Mouse (Mus musculus) intestine, postnatal 0 days (tissue): ENCODE measurements around the gene Mgat4e. TPM values are rescaled to one million over a fixed set of nuclear protein-coding genes. Genes with fewer than 3 reads are reported as not detected.

Experiments
- ATAC-seq: fragments of 200-750 bp; cut with Nextera tagmentation; 2 replicates; pipeline ENCODE4 v1.8.0; 2017; ENCODE audit warnings: mild to moderate bottlenecking, moderate TSS enrichment, moderate library complexity
- H3K27ac ChIP-seq: fragments of 300-500 bp; sonication (generic); 2 replicates; pipeline ENCODE4 v1.5.1; 2014; ENCODE audit warnings: mild to moderate bottlenecking, low read depth, low read length, moderate library complexity
- H3K27me3 ChIP-seq: fragments of 300-500 bp; sonication (generic); replicated peaks from 2 replicates; pipeline ENCODE4 v1.6.1; 2014; ENCODE audit warnings: low read length, mixed read lengths; ENCODE audit not compliant: control insufficient read depth, insufficient read depth
- H3K36me3 ChIP-seq: fragments of 300-500 bp; sonication (generic); 2 replicates; pipeline ENCODE4 v1.6.1; 2014; ENCODE audit warnings: mild to moderate bottlenecking, moderate library complexity; ENCODE audit not compliant: control insufficient read depth, insufficient read depth
- H3K4me1 ChIP-seq: fragments of 300-500 bp; sonication (generic); replicated peaks from 2 replicates; pipeline ENCODE4 v1.6.1; 2014; ENCODE audit warnings: antibody characterized with exemption, low read length, mixed read lengths; ENCODE audit not compliant: control insufficient read depth, insufficient read depth
- H3K4me2 ChIP-seq: fragments of 300-500 bp; sonication (generic); replicated peaks from 2 replicates; pipeline ENCODE4 v1.6.1; 2014; ENCODE audit warnings: low read depth, mild to moderate bottlenecking, moderate library complexity
- H3K4me3 ChIP-seq: fragments of 300-500 bp; sonication (generic); 2 replicates; pipeline ENCODE4 v1.5.1; 2014; ENCODE audit warnings: low read depth, low read length
- H3K9ac ChIP-seq: fragments of 300-500 bp; sonication (generic); 2 replicates; pipeline ENCODE4 v1.6.1; 2014; ENCODE audit warnings: mild to moderate bottlenecking, low read depth, low read length
- H3K9me3 ChIP-seq: fragments of 300-500 bp; sonication (generic); 2 replicates; pipeline ENCODE4 v1.6.1; 2016; ENCODE audit warnings: mixed run types; ENCODE audit not compliant: control insufficient read depth
- CTCF ChIP-seq: sonication (generic); IDR thresholded peaks from 2 replicates; pipeline ENCODE4 v1.5.1; 2016; ENCODE audit warnings: low read depth, mild to moderate bottlenecking, control low read depth, antibody characterized with exemption, moderate library complexity
- WGBS: fragments of 180-500 bp; shearing (Covaris S2); extraction: QIAGEN DNeasy Blood & Tissue Kit; methylation state at CpG from one replicate; pipeline ENCODE4 v1.1.7; 2014; 5-methylcytosine and 5-hydroxymethylcytosine counted together
- polyA plus RNA-seq: library from polyadenylated mRNA; unstranded; fragments of >200 nt; fragmentation: Nextera tagmentation; extraction: Ambion mirVana; gene quantifications from 2 replicates; pipeline ENCODE4 v1.2.1, GENCODE M21; 2015

Mgat4e gene
- polyA plus RNA-seq, 1 experiment from 2014 or later, result not detected

DNA sequence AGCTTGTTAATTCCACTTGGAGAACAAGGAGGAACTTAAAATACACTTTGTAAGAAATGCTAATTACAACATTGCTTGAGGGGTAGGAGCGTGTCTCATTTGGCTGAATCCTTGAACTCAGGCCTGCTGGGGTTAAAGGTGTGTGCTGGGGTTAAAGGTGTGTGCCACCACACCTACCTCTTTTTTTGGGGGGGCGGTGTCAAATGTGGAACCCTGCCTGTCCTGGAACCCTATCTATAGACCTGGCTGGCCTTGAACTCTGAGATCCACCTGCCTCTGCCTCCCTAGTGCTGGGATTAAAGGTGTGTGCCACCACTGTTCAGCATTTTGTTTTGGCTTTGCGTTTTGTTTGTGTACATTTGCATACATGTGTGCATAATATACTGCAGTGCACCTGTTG, 14.2 kb upstream of the Mgat4e start:
- no peaks in the 10 kb centered on the region for H3K27me3 ChIP-seq
- H3K9ac ChIP-seq, result no peak overlapping the region
- no peaks in the 10 kb centered on the region for H3K9me3 ChIP-seq
- H3K4me3 ChIP-seq, result no peak overlapping the region
- TF ChIP-seq CTCF, result no peak
- no peaks in the 10 kb centered on the region; the same call in 1 of the 2 replicates for H3K4me1 ChIP-seq
- 90% methylated on average over 3 of the region's 3 CpGs for WGBS
- no peak for ATAC-seq
- H3K36me3 ChIP-seq, result no peaks in the 10 kb centered on the region
- no peak overlapping the region for H3K27ac ChIP-seq
- no peak overlapping the region for H3K4me2 ChIP-seq

DNA sequence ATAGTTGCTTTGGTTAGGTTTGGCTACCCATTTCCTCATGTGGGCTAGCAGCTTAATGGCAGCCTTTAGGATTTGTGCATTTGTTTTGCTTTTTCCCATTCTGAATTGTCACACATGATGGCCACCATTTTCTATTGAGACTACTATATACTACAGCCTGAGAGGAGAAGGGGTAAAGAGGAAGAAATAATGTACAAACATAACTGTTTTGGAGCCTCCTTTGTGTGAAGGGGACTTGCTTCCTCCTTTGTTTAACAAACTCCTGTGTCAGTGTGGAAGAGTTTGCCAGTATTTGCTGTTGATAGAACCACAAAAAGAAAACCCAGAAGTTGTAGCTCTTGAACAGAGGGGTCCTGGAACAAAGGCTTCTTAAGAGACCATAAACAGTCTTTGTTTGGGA, 13.0 kb upstream of the Mgat4e start:
- no peak for TF ChIP-seq CTCF
- H3K9me3 ChIP-seq, result no peaks in the 10 kb centered on the region
- ATAC-seq, result no peak
- H3K4me2 ChIP-seq, result peak overlapping the region; percentile 82; the same call in 1 of the 2 replicates
- no peaks in the 10 kb centered on the region for H3K36me3 ChIP-seq
- no peaks in the 10 kb centered on the region for H3K27me3 ChIP-seq
- H3K27ac ChIP-seq, result no peak overlapping the region
- no peaks in the 10 kb centered on the region; the same call in 1 of the 2 replicates for H3K4me1 ChIP-seq
- no peak overlapping the region for H3K4me3 ChIP-seq
- H3K9ac ChIP-seq, result no peak overlapping the region

DNA sequence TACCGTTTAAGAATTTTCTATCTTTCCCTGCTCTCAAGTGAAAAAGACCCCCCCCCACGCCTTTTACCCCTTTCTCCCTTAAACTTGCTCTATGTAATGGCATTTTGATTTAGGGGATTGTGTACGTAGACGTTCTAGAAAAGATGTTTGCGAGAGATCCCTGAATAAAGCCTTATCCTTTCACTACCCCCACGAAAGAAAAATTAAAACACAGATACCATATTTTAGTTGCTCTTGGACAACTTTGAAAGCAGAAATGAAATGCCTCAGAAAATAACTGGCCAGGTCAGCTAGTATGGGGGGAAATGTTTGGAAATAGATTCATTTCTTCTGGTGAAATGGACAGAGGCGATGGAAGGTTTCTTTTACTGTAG, 12.3 kb upstream of the Mgat4e start:
- peak overlapping the region; percentile 94 for H3K9ac ChIP-seq
- H3K4me3 ChIP-seq, result peak overlapping the region; percentile 97
- H3K9me3 ChIP-seq, result no peaks in the 10 kb centered on the region
- no peaks in the 10 kb centered on the region; the same call in 1 of the 2 replicates for H3K4me1 ChIP-seq
- no peaks in the 10 kb centered on the region for H3K36me3 ChIP-seq
- no peak for TF ChIP-seq CTCF
- WGBS, result 27% methylated on average over 7 of the region's 7 CpGs
- no peak overlapping the region for H3K27ac ChIP-seq
- ATAC-seq, result no peak
- H3K4me2 ChIP-seq, result peak overlapping the region; percentile 82
- no peaks in the 10 kb centered on the region for H3K27me3 ChIP-seq

DNA sequence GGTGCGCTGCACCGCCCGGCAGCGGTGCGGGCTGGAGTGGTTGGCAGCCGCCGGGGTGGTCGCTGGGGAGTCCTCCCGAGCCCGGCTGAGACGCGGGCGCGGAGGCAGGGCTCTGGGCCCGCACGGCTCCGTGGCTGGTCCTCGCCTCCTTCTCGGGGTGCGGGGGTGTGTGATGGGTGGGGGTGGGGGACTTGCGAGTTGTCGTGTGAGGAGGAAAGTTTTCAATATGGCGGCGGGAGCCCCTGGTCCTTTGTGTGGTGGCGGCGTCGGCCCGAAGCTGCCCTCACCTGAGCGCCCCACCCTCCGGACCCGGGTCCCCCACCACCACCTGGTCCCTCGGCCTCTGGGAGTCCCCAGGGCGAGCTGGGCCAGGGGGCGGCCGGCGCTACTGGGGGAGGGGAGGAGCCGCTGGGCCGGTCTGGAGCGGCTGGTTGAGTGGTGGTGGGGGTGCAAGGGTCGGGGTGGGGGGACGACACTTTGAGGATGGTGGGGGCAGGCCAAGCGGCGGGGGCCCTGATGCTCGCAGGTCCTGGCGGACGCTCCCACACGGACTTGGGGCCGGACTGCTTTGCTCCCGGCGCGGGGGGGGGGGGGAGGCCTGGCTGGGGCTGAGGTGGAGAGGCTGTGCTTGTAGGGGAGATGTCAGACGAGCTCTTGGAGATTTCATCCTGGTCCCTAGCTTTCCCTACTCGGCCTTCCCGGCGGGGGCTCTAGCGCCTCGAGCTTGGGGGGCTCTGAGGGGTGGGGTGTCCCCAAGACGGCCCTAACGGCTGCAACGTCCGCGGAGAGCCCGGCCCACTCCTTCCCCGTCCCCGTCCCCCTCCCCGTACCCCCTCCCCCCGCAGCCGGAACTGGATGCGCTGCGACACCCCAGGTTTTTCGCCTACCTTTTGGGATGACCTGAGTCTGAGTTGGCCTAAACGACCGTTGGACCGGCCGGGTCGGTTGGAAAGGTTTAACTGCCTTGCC, 11.6 kb upstream of the Mgat4e start:
- peak overlapping the region; percentile 82 for H3K4me2 ChIP-seq
- 1% methylated on average over 57 of the region's 76 CpGs for WGBS
- H3K36me3 ChIP-seq, result no peaks in the 10 kb centered on the region
- no peaks in the 10 kb centered on the region; the same call in 1 of the 2 replicates for H3K4me1 ChIP-seq
- no peaks in the 10 kb centered on the region for H3K9me3 ChIP-seq
- H3K27me3 ChIP-seq, result no peaks in the 10 kb centered on the region
- peak overlapping the region; percentile 97 for H3K4me3 ChIP-seq
- H3K27ac ChIP-seq, result peak overlapping the region; percentile 92
- H3K9ac ChIP-seq, result peak overlapping the region; percentile 94
- TF ChIP-seq CTCF, result no peak
- ATAC-seq, result peak; percentile 6; the same call in 1 of the 2 replicates

- TF ChIP-seq CTCF, result no peak
- Histone ChIP-seq H3K9me3 (no peaks in the 10 kb centered on the region), H3K4me2 (peak overlapping the region; percentile 82), H3K27ac (peak overlapping the region; percentile 92), H3K36me3 (no peaks in the 10 kb centered on the region), H3K27me3 (no peaks in the 10 kb centered on the region), H3K9ac (peak overlapping the region; percentile 94), H3K4me3 (peak overlapping the region; percentile 97), H3K4me1 (no peaks in the 10 kb centered on the region; the same call in 1 of the 2 replicates)
- under 1% methylated on average over 42 of the region's 50 CpGs for WGBS
- peak; percentile 45 for ATAC-seq
Observed at GRCm38 (mm10) chr1:134560396-134560795, 10.9 kb upstream of the Mgat4e start.

DNA sequence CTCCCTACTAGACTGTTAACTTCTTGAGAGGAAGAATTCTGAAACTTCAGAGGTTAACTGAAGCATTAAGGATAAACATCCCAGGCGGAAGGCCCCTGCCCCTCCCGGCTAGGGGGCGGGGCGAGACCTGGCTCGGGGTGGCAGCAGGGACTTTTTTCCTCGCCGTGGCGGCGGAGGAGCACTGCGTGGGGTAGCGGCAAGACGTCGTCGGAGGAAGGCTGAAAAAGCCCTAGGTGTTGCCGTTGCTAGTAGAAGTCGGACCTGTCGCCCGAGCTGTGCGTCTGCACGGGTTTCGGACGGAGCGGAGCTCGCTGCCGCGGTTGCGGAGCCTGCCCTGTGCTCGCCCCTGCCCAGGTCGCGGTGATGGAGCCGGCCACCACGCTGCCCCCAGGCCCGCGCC, 10.5 kb upstream of the Mgat4e start, which contains the start of gene Kdm5b:
Gene Kdm5b (plus strand): TSS at position 196 of the 400 bp plus-strand sequence.
- Histone ChIP-seq H3K4me1 (no peaks in the 10 kb centered on the region; the same call in 1 of the 2 replicates), H3K27me3 (no peaks in the 10 kb centered on the region), H3K4me2 (peak within 1 kb of the TSS; percentile 82), H3K9me3 (no peaks in the 10 kb centered on the region), H3K9ac (peak within 1 kb of the TSS; percentile 94), H3K4me3 (peak within 1 kb of the TSS; percentile 97), H3K27ac (peak within 1 kb of the TSS; percentile 92), H3K36me3 (no peaks in the 10 kb centered on the region)
- no peak for TF ChIP-seq CTCF
- peak; percentile 21; the same call in 1 of the 2 replicates for ATAC-seq
- WGBS, result under 1% methylated on average over 30 of the region's 34 CpGs
